Mouse (Mus musculus) cortical plate, adult 2 months (tissue): ENCODE results near the gene Olfr62. TPM values are rescaled to one million over a fixed set of nuclear protein-coding genes. Genes with fewer than 3 reads are reported as not detected.

Experiments
- H3K27ac ChIP-seq: fragments of 200-500 bp; 2 replicates; pipeline ENCODE4 v1.5.1; 2012; ENCODE audit warnings: low read length, control low read depth, inconsistent platforms; ENCODE audit not compliant: insufficient read depth
- H3K4me1 ChIP-seq: fragments of 200-500 bp; 2 replicates; pipeline ENCODE4 v1.6.1; 2011; ENCODE audit warnings: low read length; ENCODE audit not compliant: control insufficient read depth, insufficient read depth
- H3K4me3 ChIP-seq: fragments of 200-500 bp; 2 replicates; pipeline ENCODE4 v1.5.1; 2011; ENCODE audit warnings: mild to moderate bottlenecking, low read length, control low read depth; ENCODE audit not compliant: insufficient read depth
- CTCF ChIP-seq: fragments of 200-500 bp; IDR thresholded peaks from 2 replicates; pipeline ENCODE4 v1.5.1; 2011; ENCODE audit warnings: mild to moderate bottlenecking, control low read depth, low read length; ENCODE audit not compliant: insufficient read depth; ENCODE audit errors: extremely low read depth
- POLR2A ChIP-seq: fragments of 200-500 bp; IDR thresholded peaks from 2 replicates; pipeline ENCODE4 v1.6.1; 2011; ENCODE audit warnings: mild to moderate bottlenecking, low read length, control low read depth; ENCODE audit not compliant: insufficient read depth; ENCODE audit errors: extremely low read depth
- polyA plus RNA-seq: library from polyadenylated mRNA; depleted of rRNA; stranded (reverse); fragments of >200 nt; gene quantifications from 2 replicates; pipeline ENCODE4 v1.2.3, GENCODE M21; 2012; rRNA removed

The Olfr62 gene
- polyA plus RNA-seq, 1 experiment = not detected

- H3K4me3 ChIP-seq = no peak overlapping the region
- H3K4me1 ChIP-seq = no peaks in the 10 kb centered on the region
- peak; percentile 92 for TF ChIP-seq CTCF
- no peak for TF ChIP-seq POLR2A
These were observed 13.5 kb upstream of the Olfr62 start for GRCm38 (mm10) chr4:118645234-118645633.

GRCm38 (mm10) chr4:118687086-118687485 is 28.3 kb downstream of the Olfr62 start:
- TF ChIP-seq POLR2A = no peak
- TF ChIP-seq CTCF = no peak
- no peak overlapping the region for H3K27ac ChIP-seq
- no peak overlapping the region for H3K4me3 ChIP-seq
- H3K4me1 ChIP-seq = no peaks in the 10 kb centered on the region

More at GRCm38 (mm10) chr4:118645234-118645633, 13.5 kb upstream of the Olfr62 start:
- H3K27ac ChIP-seq = no peak overlapping the region

GRCm38 (mm10) chr4:118692412-118692973 is 33.7 kb downstream of the Olfr62 start, which contains the start of gene Olfr1342:
Gene Olfr1342 (minus strand): TSS chr4:118692756.
- H3K4me3 ChIP-seq = no peak within 1 kb of the TSS
- no peaks in the 10 kb centered on the region for H3K4me1 ChIP-seq
- TF ChIP-seq POLR2A (no peak), CTCF (no peak)
- no peak within 1 kb of the TSS for H3K27ac ChIP-seq

GRCm38 (mm10) chr4:118693812-118694211 is 35.1 kb downstream of the Olfr62 start:
- H3K27ac ChIP-seq = no peak overlapping the region
- no peaks in the 10 kb centered on the region for H3K4me1 ChIP-seq
- H3K4me3 ChIP-seq = no peak overlapping the region
- no peak for TF ChIP-seq CTCF
- TF ChIP-seq POLR2A = no peak

GRCm38 (mm10) chr4:118703223-118703622 is 44.5 kb downstream of the Olfr62 start, which contains the start of gene Olfr1341:
Gene Olfr1341 (plus strand): TSS chr4:118703523.
- Histone ChIP-seq H3K4me1 (no peaks in the 10 kb centered on the region), H3K4me3 (no peak within 1 kb of the TSS), H3K27ac (no peak within 1 kb of the TSS)
- TF ChIP-seq CTCF (no peak), POLR2A (no peak)

GRCm38 (mm10) chr4:118708086-118708485 is 49.3 kb downstream of the Olfr62 start:
- no peak for TF ChIP-seq CTCF
- no peak for TF ChIP-seq POLR2A
- Histone ChIP-seq H3K4me1 (no peaks in the 10 kb centered on the region), H3K27ac (no peak overlapping the region), H3K4me3 (no peak overlapping the region)

GRCm38 (mm10) chr4:118711656-118712055 is 52.9 kb downstream of the Olfr62 start:
- Histone ChIP-seq H3K4me1 (no peaks in the 10 kb centered on the region), H3K4me3 (no peak overlapping the region), H3K27ac (no peak overlapping the region)
- TF ChIP-seq CTCF (no peak), POLR2A (no peak)

Other genes with a start within 250 kb of the Olfr62 start
- gene Szt2, start 249.7 kb upstream of the Olfr62 start, polyA plus RNA-seq = 33.4 and 38.6 TPM in 2 replicates
- 58.6 and 59.8 TPM in 2 replicates for gene Med8, start 249.6 kb upstream of the Olfr62 start, polyA plus RNA-seq
- gene Elovl1, start 230.9 kb upstream of the Olfr62 start, polyA plus RNA-seq = 69.3 and 79.4 TPM in 2 replicates
- 1.7 and 2.3 TPM in 2 replicates for gene Cdc20, start 221.6 kb upstream of the Olfr62 start, polyA plus RNA-seq
- 1.4 and 1.5 TPM in 2 replicates for gene Mpl, start 201.4 kb upstream of the Olfr62 start, polyA plus RNA-seq
- gene Tie1, start 168.9 kb upstream of the Olfr62 start, polyA plus RNA-seq = 12.8 and 13.2 TPM in 2 replicates
- 0.19 TPM in 1 of 2 replicates, not detected in the other for gene 2610528J11Rik, start 132.0 kb upstream of the Olfr62 start, polyA plus RNA-seq
- 23.7 and 27.7 TPM in 2 replicates for gene Tmem125, start 114.9 kb upstream of the Olfr62 start, polyA plus RNA-seq
- 0.32 and 0.56 TPM in 2 replicates for gene Cfap57, start 38.2 kb upstream of the Olfr62 start, polyA plus RNA-seq
- 53.1 and 54.8 TPM in 2 replicates for gene Ebna1bp2, start 38.2 kb upstream of the Olfr62 start, polyA plus RNA-seq
- not detected in 2 replicates for gene Olfr1342, start 33.8 kb downstream of the Olfr62 start, polyA plus RNA-seq
- not detected in 2 replicates for gene Olfr1341, start 44.6 kb downstream of the Olfr62 start, polyA plus RNA-seq
- gene Olfr1340, start 61.2 kb downstream of the Olfr62 start, polyA plus RNA-seq = not detected in 2 replicates
- gene Olfr1339, start 73.2 kb downstream of the Olfr62 start, polyA plus RNA-seq = not detected in 2 replicates
- gene Olfr1338, start 99.8 kb downstream of the Olfr62 start, polyA plus RNA-seq = not detected in 2 replicates
- not detected in 2 replicates for gene Olfr1337, start 123.6 kb downstream of the Olfr62 start, polyA plus RNA-seq
- not detected in 2 replicates for gene Olfr1335, start 151.0 kb downstream of the Olfr62 start, polyA plus RNA-seq
- not detected in 2 replicates for gene Olfr1333, start 177.3 kb downstream of the Olfr62 start, polyA plus RNA-seq
- not detected in 2 replicates for gene Olfr1331, start 205.7 kb downstream of the Olfr62 start, polyA plus RNA-seq
- not detected in 2 replicates for gene Olfr1330, start 229.6 kb downstream of the Olfr62 start, polyA plus RNA-seq